Mouse (Mus musculus): ENCODE measurements around the gene Zfpm1.

GRCm38 (mm10) chr8:122312553-122312952, 30.6 kb downstream of the Zfpm1 start:
- no peak for TF ChIP-seq CTCF (IDR thresholded peaks at IDR 0.05; ENCODE audit: low read depth)
- no peak for TF ChIP-seq EP300 (optimal IDR thresholded peaks at IDR 0.05)
